Mouse (Mus musculus) heart, adult 8-10 months (tissue): ENCODE measurements around the gene Anxa9. TPM values are rescaled to one million over a fixed set of nuclear protein-coding genes. Genes with fewer than 3 reads are reported as not detected.
"Not testable (repeated sequence)": the region's sequence is repeated elsewhere in the genome, so short reads cannot be mapped to it uniquely, and the experiment has no call there.

Experiments
- DNase-seq: peaks from one replicate; pipeline ENCODE4 v3.0.0; 2022; ENCODE audit warnings: low spot score
- total RNA-seq, 4 experiments: library from RNA; stranded (reverse); gene quantifications; 2 replicates each; pipeline ENCODE4 v1.2.4; 2022

Anxa9 gene
- total RNA-seq, result 1 to 10 TPM in 1 of 4 experiments, under 1 TPM in 2, not detected in 1; 0.52 to 1.5 (median 0.66) TPM

- DNase-seq, result no peak
Measured at GRCm38 (mm10) chr3:95307100-95307499, at the start of gene Anxa9. Gene Anxa9 (minus strand): TSS chr3:95307176.

GRCm38 (mm10) chr3:95355911-95356544 is 49.1 kb upstream of the Anxa9 start:
- DNase-seq, result not testable (repeated sequence)

- no peak for DNase-seq
Measured at GRCm38 (mm10) chr3:95349491-95349890, 42.5 kb upstream of the Anxa9 start.

- not testable (repeated sequence) for DNase-seq
Measured at GRCm38 (mm10) chr3:95348343-95348742, 41.4 kb upstream of the Anxa9 start.

GRCm38 (mm10) chr3:95346454-95346853 is 39.5 kb upstream of the Anxa9 start:
- DNase-seq, result no peak

GRCm38 (mm10) chr3:95343356-95344000 is 36.5 kb upstream of the Anxa9 start:
- not testable (repeated sequence) for DNase-seq

- no peak for DNase-seq
Measured at GRCm38 (mm10) chr3:95338251-95338650, 31.3 kb upstream of the Anxa9 start.

- no peak for DNase-seq
Measured at GRCm38 (mm10) chr3:95337345-95337744, 30.4 kb upstream of the Anxa9 start.

GRCm38 (mm10) chr3:95331528-95331927 is 24.6 kb upstream of the Anxa9 start:
- DNase-seq, result no peak

- DNase-seq, result no peak
Measured at GRCm38 (mm10) chr3:95328803-95329404, 21.9 kb upstream of the Anxa9 start.

- DNase-seq, result no peak
Measured at GRCm38 (mm10) chr3:95324454-95325144, 17.6 kb upstream of the Anxa9 start.

GRCm38 (mm10) chr3:95323429-95323828 is 16.5 kb upstream of the Anxa9 start:
- DNase-seq, result no peak

- DNase-seq, result no peak
Measured at GRCm38 (mm10) chr3:95319701-95320625, 13.0 kb upstream of the Anxa9 start.

- no peak for DNase-seq
Measured at GRCm38 (mm10) chr3:95319110-95319509, 12.1 kb upstream of the Anxa9 start.

GRCm38 (mm10) chr3:95318548-95318947 is 11.6 kb upstream of the Anxa9 start:
- no peak for DNase-seq

GRCm38 (mm10) chr3:95317414-95318080 is 10.6 kb upstream of the Anxa9 start:
- DNase-seq, result no peak

- no peak for DNase-seq
Measured at GRCm38 (mm10) chr3:95315844-95316550, 9.0 kb upstream of the Anxa9 start.

GRCm38 (mm10) chr3:95315094-95315843 is 8.3 kb upstream of the Anxa9 start:
- DNase-seq, result peak; percentile 88

GRCm38 (mm10) chr3:95314486-95315093 is 7.6 kb upstream of the Anxa9 start, which contains the start of gene Cers2:
Gene Cers2 (plus strand): TSS chr3:95314791.
- DNase-seq, result no peak
